Mouse (Mus musculus) naive thymus-derived CD4-positive, alpha-beta T cell, adult 2 months (primary cell): ENCODE data around the gene A930004D18Rik.
"Not testable (repeated sequence)": the region's sequence is repeated elsewhere in the genome, so short reads cannot be mapped to it uniquely, and the experiment has no call there.

Source experiments
- DNase-seq: peaks from one replicate; pipeline ENCODE4 v3.0.0-alpha.2; 2011; ENCODE audit warnings: low read depth

A930004D18Rik gene

DNA sequence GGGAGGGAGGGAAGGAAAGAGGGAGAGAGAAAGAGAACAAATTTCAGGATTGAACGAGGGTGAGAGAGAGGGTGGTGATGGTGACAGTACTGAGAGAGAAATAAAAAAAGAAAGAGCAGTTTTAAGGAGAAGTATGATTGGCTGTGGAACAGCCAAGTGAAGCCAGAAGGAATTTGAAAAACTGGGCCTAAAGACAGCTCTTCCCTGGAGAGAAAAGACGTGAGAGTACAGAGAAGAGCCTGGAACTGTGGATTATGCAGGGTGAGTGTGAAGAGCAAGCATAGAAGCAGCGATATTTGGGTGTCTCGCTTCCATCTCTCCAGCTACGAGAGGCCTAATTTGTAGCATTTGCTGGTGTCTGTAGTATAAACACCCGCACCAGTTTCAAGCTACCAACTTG lies 26.3 kb downstream of the A930004D18Rik start:
- no peak for DNase-seq

DNA sequence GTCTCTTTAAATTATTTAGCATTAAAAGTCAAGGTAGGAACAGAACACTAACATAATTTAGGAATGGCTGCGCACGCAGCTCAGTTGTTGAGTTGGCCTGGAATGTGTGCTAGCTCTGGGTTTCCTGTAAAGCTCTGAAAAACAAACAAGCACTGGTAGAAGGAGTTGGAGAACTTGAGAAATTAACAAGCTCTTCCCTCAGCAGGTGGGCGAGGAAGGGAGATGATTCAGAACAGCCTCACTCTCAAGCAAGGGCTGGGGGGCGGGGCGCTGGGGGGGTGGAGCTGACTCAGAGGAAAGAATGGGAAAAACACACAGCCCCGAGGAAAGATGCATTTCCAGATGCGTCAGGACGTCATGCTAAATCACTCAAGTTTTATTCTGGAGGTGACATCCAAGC lies 32.4 kb downstream of the A930004D18Rik start:
- DNase-seq = no peak

DNA sequence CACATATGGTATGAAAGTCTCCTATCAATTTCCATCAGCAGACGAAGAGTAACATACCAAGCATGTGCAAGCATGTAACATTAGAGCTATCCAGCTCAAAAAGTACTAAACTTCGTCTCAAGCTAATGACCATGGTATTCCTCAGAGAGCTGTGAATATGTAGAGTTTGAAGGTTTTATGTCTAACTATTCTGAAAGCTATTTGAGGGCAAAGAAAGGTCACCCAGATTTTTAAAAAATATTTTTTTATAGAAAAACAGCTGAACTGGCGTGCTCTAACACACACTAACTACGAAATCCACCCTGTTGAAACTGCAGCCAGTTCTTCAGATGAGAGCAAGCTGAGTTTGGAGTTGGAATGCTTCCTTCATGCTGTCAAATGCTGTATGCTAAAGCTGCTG lies 33.3 kb downstream of the A930004D18Rik start:
- no peak for DNase-seq

DNA sequence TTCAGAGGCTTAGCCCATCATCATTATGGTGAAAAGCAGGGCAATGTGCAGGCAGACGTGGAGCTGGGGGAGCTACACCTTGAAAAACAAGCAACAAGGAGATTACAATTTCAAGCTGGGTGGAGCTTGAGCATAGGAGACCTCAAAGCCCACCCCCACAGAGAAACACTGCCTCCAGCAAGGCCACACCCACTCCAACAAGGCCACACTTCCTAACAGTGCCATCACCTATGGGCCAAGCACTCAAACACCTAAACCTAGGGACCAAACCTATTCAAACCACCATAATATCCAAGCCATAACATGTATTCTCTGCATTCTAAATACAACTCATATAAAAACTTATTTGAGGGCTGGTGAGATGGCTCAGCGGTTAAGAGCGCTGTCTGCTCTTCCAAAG lies 35.2 kb downstream of the A930004D18Rik start:
- DNase-seq = no peak

DNA sequence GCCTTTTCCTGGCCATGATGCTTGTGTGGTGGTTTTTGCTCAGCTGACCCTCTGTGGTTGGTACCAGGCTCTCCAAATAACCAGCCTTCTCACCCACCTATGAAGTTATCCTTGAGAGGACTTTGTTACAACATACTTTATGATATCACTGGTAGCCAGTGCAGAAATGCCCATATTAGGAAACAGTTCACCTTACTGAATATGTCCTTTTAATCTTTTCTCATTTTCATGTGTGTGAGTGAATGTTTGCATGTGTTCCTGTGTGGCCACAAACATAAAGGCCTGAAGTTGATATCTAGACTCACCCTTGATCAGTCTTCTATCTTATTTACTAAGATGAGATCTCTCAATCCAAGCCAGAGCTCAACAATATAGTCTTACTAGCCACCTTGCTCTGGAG lies 40.7 kb downstream of the A930004D18Rik start, which contains the start of gene H2al2a:
Gene H2al2a (minus strand): TSS at position 101 of the 400 bp plus-strand sequence.
- DNase-seq = no peak

DNA sequence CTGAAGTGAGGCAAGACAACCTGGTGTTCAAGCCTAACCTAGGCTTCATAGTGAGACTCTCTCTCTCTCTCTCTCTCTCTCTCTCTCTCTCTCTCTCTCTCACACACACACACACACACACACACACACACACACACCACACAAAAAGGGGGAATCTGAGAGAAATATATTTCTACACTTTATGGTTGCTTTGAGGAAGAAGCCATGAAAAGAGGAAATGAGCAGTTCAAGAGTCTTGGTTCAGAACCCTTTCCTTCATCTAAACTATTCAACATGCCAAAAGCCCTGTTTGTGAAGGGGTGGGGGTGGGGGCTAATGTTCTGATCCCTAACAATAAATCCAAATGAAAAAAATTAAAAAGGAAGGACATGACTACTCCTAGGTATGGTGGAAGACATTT lies 48.0 kb downstream of the A930004D18Rik start:
- no peak for DNase-seq

DNA sequence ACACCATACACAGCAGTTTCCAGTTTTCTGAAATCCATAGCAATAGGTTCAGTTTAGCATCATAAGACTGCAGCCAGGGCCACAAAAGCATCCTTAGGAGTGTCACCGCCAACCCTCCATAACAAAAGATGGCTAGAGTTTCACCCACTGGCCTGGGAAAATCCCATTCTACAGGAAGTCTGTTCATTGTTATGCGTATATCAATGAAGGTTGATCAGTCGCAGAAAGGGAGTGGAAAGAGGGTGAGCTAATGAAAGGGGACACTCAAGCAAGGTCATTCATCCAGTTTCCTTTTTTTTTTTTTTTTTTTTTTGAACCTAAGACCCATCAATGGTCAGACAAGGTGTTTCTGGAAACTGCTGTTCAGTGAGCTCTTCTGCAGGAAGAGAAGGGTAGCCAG lies 48.4 kb downstream of the A930004D18Rik start:
- no peak for DNase-seq

DNA sequence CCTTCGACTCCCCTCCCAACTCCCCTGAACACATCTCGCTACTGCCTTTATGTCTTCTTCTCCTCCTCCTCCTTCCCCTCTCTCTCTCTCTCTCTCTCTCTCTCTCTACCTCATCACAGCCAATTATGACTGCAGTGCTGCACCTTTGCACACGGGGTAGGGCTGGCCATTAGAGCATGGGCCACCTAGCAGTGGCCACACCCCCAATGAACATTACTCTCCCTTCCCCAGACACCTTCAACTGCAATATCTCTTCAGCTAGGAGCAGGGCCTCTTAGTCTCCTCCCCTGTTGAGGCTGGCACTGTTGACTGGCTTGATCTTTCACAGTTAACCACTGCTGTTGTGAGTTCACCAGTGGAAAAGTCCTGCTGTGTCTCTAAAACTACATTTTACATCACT lies 50.8 kb downstream of the A930004D18Rik start:
- DNase-seq = no peak

DNA sequence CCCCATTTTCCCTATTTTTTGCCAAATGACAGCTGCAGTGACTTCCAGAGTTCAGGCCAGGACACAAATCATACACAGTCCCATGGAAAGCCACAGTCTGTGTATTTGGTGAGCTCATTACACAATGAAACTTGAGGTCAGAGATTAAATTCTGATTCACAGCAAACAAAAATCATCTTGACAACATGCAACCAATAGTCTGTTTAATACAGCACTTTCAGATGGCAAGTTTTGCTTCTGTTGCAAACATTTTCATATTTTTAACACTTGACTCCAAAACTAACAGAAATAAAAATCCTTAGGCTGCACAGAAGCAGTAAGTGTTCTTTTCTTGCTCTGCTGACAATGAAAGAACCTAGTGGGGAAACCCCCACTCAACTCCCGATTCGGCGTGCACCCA lies 52.8 kb downstream of the A930004D18Rik start:
- DNase-seq = no peak

DNA sequence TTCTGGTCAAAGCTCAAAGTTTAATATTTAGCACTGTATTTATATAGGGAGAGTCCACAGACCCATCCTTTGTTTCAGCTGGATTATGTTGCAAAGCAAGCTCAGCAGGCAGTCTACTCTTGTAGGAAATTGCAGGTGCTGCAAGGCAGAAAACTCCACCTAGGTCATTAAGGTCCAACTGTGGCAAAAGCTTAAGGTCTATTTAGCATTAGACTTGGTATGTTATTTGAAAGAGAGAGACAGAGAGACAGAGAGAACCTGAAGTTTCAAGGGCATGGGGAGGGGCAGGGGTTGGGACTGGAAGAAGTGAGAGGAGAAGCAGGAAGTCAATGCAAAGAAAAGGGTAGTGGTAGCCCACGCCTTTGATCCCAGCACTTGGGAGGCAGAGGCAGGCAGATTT lies 54.8 kb downstream of the A930004D18Rik start:
- no peak for DNase-seq

DNA sequence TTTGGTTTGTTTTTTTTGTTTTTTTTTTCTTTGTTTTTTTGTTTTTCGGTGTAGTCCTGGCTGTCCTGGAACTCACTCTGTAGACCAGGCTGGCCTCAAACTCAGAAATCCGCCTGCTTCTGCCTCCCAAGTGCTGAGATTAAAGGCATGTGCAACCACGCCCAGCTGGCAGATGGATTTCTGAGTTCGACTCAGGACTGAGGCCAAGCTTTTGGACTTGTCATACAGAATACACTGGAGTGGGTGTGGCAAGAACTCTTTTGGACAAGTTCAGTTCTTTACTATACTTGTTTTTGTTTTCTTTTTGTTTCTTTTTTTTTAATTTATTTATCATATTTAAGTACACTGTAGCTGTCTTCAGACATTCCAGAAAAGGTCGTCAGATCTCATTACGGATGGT lies 58.8 kb downstream of the A930004D18Rik start:
- DNase-seq = no peak

DNA sequence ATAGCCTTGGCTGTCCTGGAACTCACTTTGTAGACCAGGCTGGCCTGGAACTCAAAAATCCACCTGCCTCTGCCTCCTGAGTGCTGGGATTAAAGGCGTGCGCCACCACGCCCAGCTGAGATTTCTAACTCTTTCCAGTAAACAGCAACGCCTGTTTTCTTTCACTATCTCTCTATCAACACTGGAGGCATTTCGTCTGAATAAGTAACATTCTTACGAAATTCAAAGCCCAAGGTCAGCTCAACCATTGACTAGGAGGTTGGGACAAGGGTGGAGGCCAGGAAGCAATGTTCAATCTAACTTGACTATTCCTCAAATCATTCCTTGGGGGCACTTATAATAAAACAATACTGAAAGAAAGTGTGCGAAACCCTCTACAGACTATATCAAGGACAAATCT lies 59.3 kb downstream of the A930004D18Rik start:
- not testable (repeated sequence) for DNase-seq

DNA sequence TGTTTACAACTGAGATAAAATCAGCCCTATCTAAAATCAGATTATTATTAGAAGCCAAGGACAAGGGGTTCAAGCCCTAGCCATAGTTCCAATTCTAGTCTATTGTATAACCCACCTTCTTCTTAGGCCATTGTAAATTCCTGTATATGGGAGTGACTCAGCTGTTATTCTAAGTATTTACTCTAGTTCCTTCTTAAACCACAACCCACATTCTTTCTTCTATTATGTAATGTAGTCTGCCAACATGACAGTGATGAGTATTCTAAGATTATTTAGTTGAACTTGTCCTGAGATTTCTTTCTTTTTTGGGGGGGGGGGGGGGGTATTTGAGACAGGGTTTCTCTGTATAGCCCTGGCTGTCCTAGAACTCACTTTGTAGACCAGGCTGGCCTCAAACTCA lies 59.9 kb downstream of the A930004D18Rik start:
- DNase-seq = not testable (repeated sequence)

DNA sequence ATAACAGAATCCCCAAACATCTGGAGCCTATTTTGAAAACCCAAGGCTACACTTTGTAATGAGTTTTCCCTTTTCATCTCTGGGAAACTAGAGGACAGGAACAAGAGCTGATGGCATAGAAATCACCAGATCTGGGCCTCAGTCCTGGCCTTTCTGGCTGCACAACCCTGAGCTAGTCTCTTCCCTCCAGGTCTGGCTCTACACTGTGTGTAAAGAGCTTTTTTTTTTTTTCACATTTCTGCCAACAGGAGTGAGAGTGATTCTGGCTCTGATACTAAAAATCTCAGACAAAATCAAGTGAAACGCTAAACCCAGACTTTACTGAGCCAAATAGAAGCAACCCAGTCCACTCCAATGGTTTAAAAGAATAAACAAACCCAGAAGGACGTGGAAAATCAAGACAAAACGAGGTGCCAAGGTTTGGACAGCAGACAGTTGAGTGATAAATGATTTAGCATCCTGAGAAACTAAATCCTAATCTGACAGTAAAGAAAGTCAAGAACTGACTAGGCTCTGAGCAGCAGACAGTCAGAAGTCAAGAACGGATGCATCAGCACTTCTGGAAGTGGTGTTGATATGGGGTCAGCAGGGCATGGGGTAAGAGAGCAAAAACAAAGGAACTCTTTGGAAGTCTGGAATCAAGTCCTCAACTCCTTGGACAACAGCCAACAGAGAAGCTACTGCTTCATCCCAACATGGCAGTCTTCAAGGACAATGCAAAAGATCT lies 61.8 kb downstream of the A930004D18Rik start:
- no peak for DNase-seq
